Mouse (Mus musculus) adrenal gland, postnatal 25 days (tissue): ENCODE measurements at regions not wholly inside any gene's neighbourhood (a gene's known extent, or its start where the extent isn't known, plus 50 kb on each side); places are given as distances from the start of the nearest gene placed in this dataset.
A peak's percentile ranks its signal among the peaks of the same experiment; 100 is the strongest.

ENCODE experiments used
- DNase-seq: peaks from one replicate; pipeline ENCODE4 v3.0.0; 2021; ENCODE audit warnings: mixed read lengths

GRCm38 (mm10) chr16:73424851-73425250, 986.8 kb downstream of the Robo2 start:
- DNase-seq, result peak; percentile 31

GRCm38 (mm10) chr16:73424311-73424710, 987.3 kb downstream of the Robo2 start:
- no peak for DNase-seq

DNA sequence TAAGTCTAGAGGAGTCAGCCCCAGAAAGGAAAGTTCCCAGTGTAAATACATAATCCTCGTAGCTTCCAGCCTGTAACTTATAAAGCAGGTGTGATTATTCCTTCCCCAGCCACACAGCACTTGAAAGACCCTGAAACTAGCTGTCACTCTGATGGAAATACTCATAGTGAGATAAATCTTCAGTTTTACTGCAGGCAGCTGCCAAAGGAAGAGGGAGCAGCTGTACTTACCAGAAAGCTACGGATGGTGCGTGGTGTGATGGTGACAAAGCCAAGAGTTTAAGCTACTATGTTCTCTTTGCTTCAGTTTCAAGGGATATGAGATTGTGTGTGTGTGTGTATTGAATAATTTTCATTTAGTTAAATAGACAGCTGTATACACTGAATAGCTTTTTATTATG, 1007.1 kb downstream of the Robo2 start:
- no peak for DNase-seq

DNA sequence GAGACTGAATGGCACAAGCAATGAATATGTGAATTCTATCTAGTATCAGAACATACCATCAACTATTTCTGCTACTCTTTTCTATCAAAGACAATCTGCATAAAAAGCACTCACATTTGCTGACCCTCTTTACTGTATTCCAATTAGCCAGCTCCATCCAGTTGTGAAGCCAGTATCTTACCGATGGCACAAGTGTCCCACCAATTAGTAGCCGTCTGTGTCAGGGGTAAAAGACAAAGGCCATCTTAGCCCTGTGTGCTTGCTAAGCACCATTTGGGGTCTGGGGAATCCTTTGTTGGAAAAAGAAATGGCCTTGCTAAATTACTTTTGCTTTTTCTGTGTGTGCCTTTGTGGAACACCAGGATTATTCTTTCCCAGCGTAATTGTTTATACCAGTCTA, 1007.5 kb downstream of the Robo2 start:
- no peak for DNase-seq

- no peak for DNase-seq
These were observed 1032.6 kb downstream of the Robo2 start for GRCm38 (mm10) chr16:73379056-73379455.

DNA sequence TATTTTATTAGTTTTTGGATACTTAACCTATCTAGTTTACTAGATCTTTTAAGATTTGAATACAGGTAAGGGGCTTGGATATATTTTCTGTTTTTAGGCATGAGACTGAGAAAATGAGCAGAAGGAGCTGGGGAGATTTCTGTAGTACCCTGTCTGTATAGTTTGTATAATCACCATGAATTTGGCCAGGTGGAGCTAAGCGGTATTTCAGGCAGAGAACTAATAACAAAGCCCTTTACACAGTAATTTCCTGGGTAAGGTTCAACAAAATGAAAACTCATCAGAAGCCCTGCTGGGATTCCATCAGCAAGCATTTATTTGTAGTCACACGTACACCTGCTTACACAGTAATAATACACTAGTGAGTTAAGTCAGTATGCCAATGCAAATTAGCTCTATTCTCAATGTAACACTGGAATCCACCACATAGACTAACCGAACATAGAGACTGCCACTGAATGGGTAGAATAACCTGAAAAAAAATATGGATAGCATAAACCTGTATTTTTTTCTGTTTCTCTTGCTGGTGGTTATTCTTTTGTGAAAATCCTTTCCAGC, 1036.9 kb downstream of the Robo2 start:
- no peak for DNase-seq

DNA sequence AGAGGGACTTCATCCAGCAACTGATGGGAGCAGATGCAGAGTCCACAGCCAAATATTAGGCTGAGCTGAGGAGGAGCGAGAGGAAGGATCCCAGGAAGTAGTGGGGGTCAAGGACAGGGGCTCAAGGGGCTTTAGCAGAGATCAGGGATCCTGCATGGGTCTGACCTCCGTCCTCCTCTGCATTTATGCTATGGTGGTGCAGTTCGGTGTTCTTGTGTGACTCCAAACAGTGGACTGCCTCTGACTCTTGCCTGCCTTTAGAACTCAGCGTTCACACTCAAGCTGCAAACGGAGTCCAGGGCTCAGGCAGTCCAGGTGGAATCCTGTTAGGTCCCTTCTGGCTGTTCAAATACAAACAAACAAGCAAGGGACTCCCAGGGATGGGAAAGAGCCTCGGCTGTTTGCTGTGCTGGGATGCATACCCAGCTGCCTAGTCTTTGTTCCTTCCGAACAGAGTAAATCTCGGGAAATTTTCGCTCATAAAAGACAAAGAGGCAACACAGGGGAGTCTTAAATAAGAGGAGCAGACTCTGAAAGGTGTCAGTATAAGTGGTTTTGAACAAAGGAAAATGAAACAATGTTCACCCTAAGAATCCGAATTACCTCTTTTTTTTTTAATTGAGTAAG, 1042.9 kb downstream of the Robo2 start:
- DNase-seq, result no peak

GRCm38 (mm10) chr16:73367926-73368325, 1043.7 kb downstream of the Robo2 start:
- DNase-seq, result no peak

- DNase-seq, result no peak
These were observed 1044.3 kb downstream of the Robo2 start for GRCm38 (mm10) chr16:73367226-73367840.

DNA sequence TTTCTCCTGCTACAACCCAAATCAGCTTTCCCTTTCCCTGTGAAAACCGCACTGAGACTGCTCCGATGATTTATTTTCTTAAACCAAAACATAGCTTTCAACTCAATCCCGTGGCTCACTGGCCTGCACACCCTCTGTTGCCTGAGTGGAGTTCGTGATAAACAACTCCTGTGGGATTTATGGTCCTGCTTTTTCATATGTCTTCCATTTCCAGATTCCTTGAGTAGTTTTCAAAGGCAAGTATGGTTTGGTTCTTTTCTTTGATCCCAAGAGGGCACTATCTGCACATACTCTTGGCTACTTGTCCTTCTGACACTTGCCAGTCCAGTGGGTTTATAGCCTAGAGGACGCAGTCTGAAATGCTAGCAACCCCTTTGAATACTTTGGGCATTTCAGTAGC, 1042.6 kb downstream of the Robo1 start:
- DNase-seq, result no peak

- DNase-seq, result no peak
These were observed 1035.8 kb downstream of the Robo1 start for GRCm38 (mm10) chr16:73343941-73344340.

DNA sequence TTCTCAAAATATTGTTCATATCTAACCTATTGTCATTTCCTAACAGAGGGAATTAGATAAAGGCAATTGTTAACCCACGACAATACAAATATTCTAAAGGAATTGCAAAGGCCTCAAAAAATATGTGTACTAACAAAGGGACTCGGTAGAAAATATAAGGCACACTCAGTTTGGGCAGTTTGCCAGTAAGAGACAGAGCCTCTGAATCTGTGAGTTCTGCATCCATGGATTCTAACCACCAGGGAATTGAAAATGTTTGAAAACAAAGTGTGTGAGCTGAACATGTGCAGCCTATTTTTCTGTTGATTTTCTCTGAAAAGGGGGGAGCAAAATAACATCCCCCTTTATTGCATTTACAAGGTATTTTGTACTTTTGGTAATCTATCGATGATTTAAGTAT, 1035.4 kb downstream of the Robo1 start:
- DNase-seq, result no peak

- no peak for DNase-seq
These were observed 1009.5 kb downstream of the Robo1 start for GRCm38 (mm10) chr16:73317644-73318043.

DNA sequence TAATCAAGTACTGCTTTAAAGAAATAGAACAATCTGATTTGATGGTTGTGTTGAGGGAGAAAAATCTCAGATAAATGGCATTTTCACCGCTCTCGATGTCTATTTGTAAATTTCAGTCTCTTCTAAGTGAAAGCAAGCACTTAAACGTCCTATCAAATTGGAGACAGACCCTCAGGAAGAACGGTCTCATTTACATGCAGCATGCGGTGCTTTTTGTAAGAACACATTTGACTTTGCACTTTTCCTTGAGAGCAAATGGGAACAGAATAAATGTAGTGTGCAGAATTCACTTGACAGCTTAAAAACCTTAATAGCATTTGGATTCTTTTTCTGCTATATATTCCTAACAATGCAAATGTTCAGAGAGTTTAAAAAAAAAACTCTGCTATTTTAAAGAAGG, 1002.0 kb downstream of the Robo1 start:
- no peak for DNase-seq

GRCm38 (mm10) chr16:73279951-73280350, 971.8 kb downstream of the Robo1 start:
- no peak for DNase-seq

GRCm38 (mm10) chr16:73259691-73260090, 951.6 kb downstream of the Robo1 start:
- no peak for DNase-seq

DNA sequence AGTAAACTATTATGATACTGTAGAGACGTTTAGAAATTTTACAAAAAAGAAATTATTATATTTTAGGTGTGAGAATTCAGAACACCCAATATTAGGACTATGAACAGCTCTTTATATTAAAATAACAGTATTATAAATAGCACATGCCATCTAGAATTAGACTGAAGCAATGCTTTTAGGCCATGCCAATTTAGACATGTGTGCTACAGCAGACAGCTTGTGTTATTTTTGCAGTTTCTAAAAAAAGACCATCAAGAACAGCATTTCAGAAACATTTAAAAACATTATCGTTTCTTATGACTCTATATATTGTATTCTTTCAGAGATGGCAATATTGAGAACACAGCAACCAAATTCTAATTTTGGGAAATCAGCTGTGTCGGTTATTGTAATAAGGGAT, 951.2 kb downstream of the Robo1 start:
- DNase-seq, result no peak

- no peak for DNase-seq
These were observed 937.0 kb downstream of the Robo1 start for GRCm38 (mm10) chr16:73245073-73245590.

- no peak for DNase-seq
These were observed 922.5 kb downstream of the Robo1 start for GRCm38 (mm10) chr16:73230599-73230998.

DNA sequence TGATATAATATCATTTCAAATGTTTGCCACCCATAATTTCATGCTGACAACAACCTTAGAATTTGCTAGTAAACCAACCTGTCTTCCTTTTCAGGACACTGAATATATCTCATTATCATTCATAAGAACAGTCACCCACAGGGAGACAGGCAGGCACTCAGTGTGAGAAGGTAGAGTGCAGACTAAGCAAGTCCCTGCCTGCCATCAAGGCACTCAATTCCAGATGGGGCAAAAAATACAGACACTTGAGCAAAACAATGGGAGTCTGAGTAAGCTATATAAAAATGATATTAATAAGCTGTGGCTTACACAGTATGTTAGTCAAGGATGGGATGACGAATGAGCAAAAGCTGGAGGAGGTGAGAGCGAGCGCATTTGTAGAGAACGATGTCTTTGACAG, 909.4 kb downstream of the Robo1 start:
- DNase-seq, result no peak

GRCm38 (mm10) chr16:73203542-73203941, 895.4 kb downstream of the Robo1 start:
- DNase-seq, result no peak

GRCm38 (mm10) chr16:73200991-73201390, 892.9 kb downstream of the Robo1 start:
- no peak for DNase-seq

DNA sequence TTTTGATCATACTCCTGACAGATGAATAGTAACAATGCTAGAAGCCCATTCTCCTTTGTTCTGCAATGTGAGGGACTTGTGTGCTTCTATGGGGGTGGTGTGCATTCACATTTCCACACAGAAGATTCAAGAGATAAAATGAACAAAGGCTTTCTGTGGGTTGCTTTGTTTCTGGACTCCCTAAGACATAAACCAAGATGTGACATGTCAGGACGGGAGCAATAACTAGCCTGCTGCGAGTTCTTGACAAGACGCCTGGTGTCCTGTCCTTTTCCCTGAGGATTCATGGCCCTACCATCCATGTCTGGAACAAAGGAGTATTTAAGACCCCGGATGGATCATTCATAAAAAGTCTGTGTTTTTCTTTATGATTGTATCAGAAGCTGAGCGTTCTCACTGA, 874.7 kb downstream of the Robo1 start:
- no peak for DNase-seq

DNA sequence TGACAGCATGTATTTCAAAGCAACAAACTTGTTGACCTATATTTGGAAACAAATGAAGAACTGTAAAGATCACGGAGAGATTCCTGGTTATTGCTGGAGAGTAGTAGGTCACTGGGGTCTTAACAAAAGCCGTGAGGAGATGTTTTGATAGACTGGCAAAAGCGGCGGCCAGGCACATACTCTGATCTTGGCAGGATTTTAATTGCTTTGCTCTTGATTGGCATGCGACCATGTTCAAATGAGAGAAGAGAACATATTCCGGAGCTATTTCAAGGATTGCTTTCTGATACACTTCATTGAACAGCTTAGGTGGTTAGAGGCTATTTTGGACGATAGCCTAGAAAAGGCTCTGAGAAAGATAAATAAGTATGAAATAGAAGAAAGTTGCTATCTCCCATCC, 874.2 kb downstream of the Robo1 start:
- no peak for DNase-seq
